Mouse (Mus musculus): ENCODE measurements around the gene Sema3e. TPM values are rescaled to one million over a fixed set of nuclear protein-coding genes. Genes with fewer than 3 reads are reported as not detected.

The Sema3e gene
- 0.16 and 0.19 TPM in 2 replicates for polyA plus RNA-seq (2016; fragmentation: Nextera tagmentation; extraction: Ambion mirVana)

- peaks cover 13% of the 10 kb centered on the region for H3K27me3 ChIP-seq (replicated peaks)
- no peaks in the 10 kb centered on the region for H3K9me3 ChIP-seq (replicated peaks)
- WGBS (ENCODE audit: insufficient replicate concordance), result 2% methylated on average over 47 of the region's 47 CpGs
- H3K4me1 ChIP-seq, result no peaks in the 10 kb centered on the region
- H3K27ac ChIP-seq, result no peak within 1 kb of the TSS
- no peak within 1 kb of the TSS for H3K9ac ChIP-seq
- peak; percentile 44; the same call in 1 of the 2 replicates for ATAC-seq
- H3K36me3 ChIP-seq, result no peaks in the 10 kb centered on the region
- peak within 1 kb of the TSS; percentile 41 for H3K4me3 ChIP-seq
- H3K4me2 ChIP-seq, result peak within 1 kb of the TSS; percentile 66
These were observed at the start of gene Sema3e for GRCm38 (mm10) chr5:14025205-14026124. Gene Sema3e, plus strand, starts transcription at chr5:14025276.

GRCm38 (mm10) chr5:13977576-13977975, 47.5 kb upstream of the Sema3e start:
- no peak overlapping the region for H3K4me3 ChIP-seq
- H3K27ac ChIP-seq, result no peak overlapping the region
- H3K9ac ChIP-seq, result no peak overlapping the region
- no peak overlapping the region for H3K4me2 ChIP-seq
- no peaks in the 10 kb centered on the region for H3K27me3 ChIP-seq (replicated peaks)
- no peaks in the 10 kb centered on the region for H3K4me1 ChIP-seq
- 54% methylated on average over 3 of the region's 3 CpGs for WGBS (ENCODE audit: insufficient replicate concordance)
- H3K36me3 ChIP-seq, result no peaks in the 10 kb centered on the region
- H3K9me3 ChIP-seq (replicated peaks), result no peaks in the 10 kb centered on the region
- no peak for ATAC-seq

- Histone ChIP-seq H3K27me3 (replicated peaks) (no peaks in the 10 kb centered on the region), H3K9ac (no peak overlapping the region), H3K4me2 (no peak overlapping the region), H3K27ac (no peak overlapping the region), H3K4me1 (no peaks in the 10 kb centered on the region), H3K4me3 (no peak overlapping the region), H3K9me3 (replicated peaks) (no peaks in the 10 kb centered on the region), H3K36me3 (no peaks in the 10 kb centered on the region)
- 46% methylated on average over 4 of the region's 4 CpGs for WGBS (ENCODE audit: insufficient replicate concordance)
- ATAC-seq, result no peak
These were observed 45.9 kb upstream of the Sema3e start for GRCm38 (mm10) chr5:13979156-13979555.

- Histone ChIP-seq H3K4me3 (no peak overlapping the region), H3K27ac (no peak overlapping the region), H3K4me1 (no peaks in the 10 kb centered on the region), H3K4me2 (no peak overlapping the region), H3K27me3 (replicated peaks) (no peaks in the 10 kb centered on the region), H3K36me3 (no peaks in the 10 kb centered on the region), H3K9me3 (replicated peaks) (no peaks in the 10 kb centered on the region), H3K9ac (no peak overlapping the region)
- WGBS (ENCODE audit: insufficient replicate concordance), result 57% methylated on average over 7 of the region's 7 CpGs
- no peak for ATAC-seq
These were observed 42.5 kb upstream of the Sema3e start for GRCm38 (mm10) chr5:13982417-13983054.

GRCm38 (mm10) chr5:13983608-13984007, 41.5 kb upstream of the Sema3e start:
- 50% methylated on average over 4 of the region's 4 CpGs for WGBS (ENCODE audit: insufficient replicate concordance)
- no peaks in the 10 kb centered on the region for H3K27me3 ChIP-seq (replicated peaks)
- H3K4me2 ChIP-seq, result no peak overlapping the region
- H3K4me3 ChIP-seq, result no peak overlapping the region
- H3K4me1 ChIP-seq, result no peaks in the 10 kb centered on the region
- no peaks in the 10 kb centered on the region for H3K36me3 ChIP-seq
- no peaks in the 10 kb centered on the region for H3K9me3 ChIP-seq (replicated peaks)
- ATAC-seq, result no peak
- no peak overlapping the region for H3K9ac ChIP-seq
- H3K27ac ChIP-seq, result no peak overlapping the region

- H3K4me1 ChIP-seq, result no peaks in the 10 kb centered on the region
- H3K27me3 ChIP-seq (replicated peaks), result no peaks in the 10 kb centered on the region
- H3K9me3 ChIP-seq (replicated peaks), result no peaks in the 10 kb centered on the region
- H3K4me2 ChIP-seq, result no peak overlapping the region
- H3K36me3 ChIP-seq, result no peaks in the 10 kb centered on the region
- ATAC-seq, result no peak
- H3K9ac ChIP-seq, result no peak overlapping the region
- 37% methylated on average over 3 of the region's 3 CpGs for WGBS (ENCODE audit: insufficient replicate concordance)
- H3K27ac ChIP-seq, result no peak overlapping the region
- no peak overlapping the region for H3K4me3 ChIP-seq
These were observed 39.4 kb upstream of the Sema3e start for GRCm38 (mm10) chr5:13985669-13986068.

GRCm38 (mm10) chr5:13987123-13987522, 38.0 kb upstream of the Sema3e start:
- no peaks in the 10 kb centered on the region for H3K27me3 ChIP-seq (replicated peaks)
- no peak for ATAC-seq
- H3K27ac ChIP-seq, result no peak overlapping the region
- no peaks in the 10 kb centered on the region for H3K9me3 ChIP-seq (replicated peaks)
- no peak overlapping the region for H3K4me2 ChIP-seq
- no peaks in the 10 kb centered on the region for H3K4me1 ChIP-seq
- H3K36me3 ChIP-seq, result no peaks in the 10 kb centered on the region
- no peak overlapping the region for H3K9ac ChIP-seq
- WGBS (ENCODE audit: insufficient replicate concordance), result 27% methylated on average over 1 of the region's 1 CpGs
- no peak overlapping the region for H3K4me3 ChIP-seq

- Histone ChIP-seq H3K4me3 (no peak overlapping the region), H3K36me3 (no peaks in the 10 kb centered on the region), H3K4me1 (no peaks in the 10 kb centered on the region), H3K27me3 (replicated peaks) (no peaks in the 10 kb centered on the region), H3K9me3 (replicated peaks) (no peaks in the 10 kb centered on the region), H3K27ac (no peak overlapping the region), H3K4me2 (no peak overlapping the region), H3K9ac (no peak overlapping the region)
- 46% methylated on average over 2 of the region's 2 CpGs for WGBS (ENCODE audit: insufficient replicate concordance)
- no peak for ATAC-seq
These were observed 37.1 kb upstream of the Sema3e start for GRCm38 (mm10) chr5:13988023-13988422.

- WGBS (ENCODE audit: insufficient replicate concordance), result 43% methylated on average over 11 of the region's 11 CpGs
- Histone ChIP-seq H3K9ac (no peak overlapping the region), H3K36me3 (no peaks in the 10 kb centered on the region), H3K4me3 (no peak overlapping the region), H3K9me3 (replicated peaks) (no peaks in the 10 kb centered on the region), H3K27ac (no peak overlapping the region), H3K4me1 (no peaks in the 10 kb centered on the region), H3K27me3 (replicated peaks) (no peaks in the 10 kb centered on the region), H3K4me2 (no peak overlapping the region)
- no peak for ATAC-seq
These were observed 32.2 kb upstream of the Sema3e start for GRCm38 (mm10) chr5:13992734-13993396.

- WGBS (ENCODE audit: insufficient replicate concordance), result 75% methylated on average over 7 of the region's 7 CpGs
- peaks cover 13% of the 10 kb centered on the region for H3K27me3 ChIP-seq (replicated peaks)
- H3K36me3 ChIP-seq, result no peaks in the 10 kb centered on the region
- H3K9ac ChIP-seq, result no peak overlapping the region
- no peaks in the 10 kb centered on the region for H3K9me3 ChIP-seq (replicated peaks)
- H3K4me1 ChIP-seq, result no peaks in the 10 kb centered on the region
- no peak overlapping the region for H3K4me3 ChIP-seq
- ATAC-seq, result no peak
- H3K4me2 ChIP-seq, result no peak overlapping the region
- no peak overlapping the region for H3K27ac ChIP-seq
These were observed 3.3 kb downstream of the Sema3e start for GRCm38 (mm10) chr5:14028341-14028740.

GRCm38 (mm10) chr5:14030796-14031195, 5.7 kb downstream of the Sema3e start:
- Histone ChIP-seq H3K27ac (no peak overlapping the region), H3K4me2 (no peak overlapping the region), H3K9ac (no peak overlapping the region), H3K9me3 (replicated peaks) (no peaks in the 10 kb centered on the region), H3K4me1 (no peaks in the 10 kb centered on the region), H3K36me3 (no peaks in the 10 kb centered on the region), H3K4me3 (no peak overlapping the region), H3K27me3 (replicated peaks) (peaks cover 4% of the 10 kb centered on the region)
- 67% methylated on average over 1 of the region's 1 CpGs for WGBS (ENCODE audit: insufficient replicate concordance)
- no peak for ATAC-seq

GRCm38 (mm10) chr5:14032056-14032455, 7.0 kb downstream of the Sema3e start:
- ATAC-seq, result no peak
- H3K9me3 ChIP-seq (replicated peaks), result no peaks in the 10 kb centered on the region
- 38% methylated on average over 4 of the region's 4 CpGs for WGBS (ENCODE audit: insufficient replicate concordance)
- H3K27ac ChIP-seq, result no peak overlapping the region
- no peak overlapping the region for H3K4me3 ChIP-seq
- no peak overlapping the region for H3K9ac ChIP-seq
- no peak overlapping the region for H3K4me2 ChIP-seq
- H3K27me3 ChIP-seq (replicated peaks), result no peaks in the 10 kb centered on the region
- H3K36me3 ChIP-seq, result no peaks in the 10 kb centered on the region
- no peaks in the 10 kb centered on the region for H3K4me1 ChIP-seq

Measured in liver, embryonic 12.5 days (tissue).